Mouse (Mus musculus) heart, adult 2 months (tissue): ENCODE measurements at regions not wholly inside any gene's neighbourhood (a gene's known extent, or its start where the extent isn't known, plus 50 kb on each side); places are given as distances from the start of the nearest gene placed in this dataset.

Source experiments
- DNase-seq, 2 experiments: peaks; one replicate each; pipeline ENCODE4 v3.0.0; 2021
- H3K27ac ChIP-seq: fragments of 200-600 bp; 2 replicates; pipeline ENCODE4 v1.8.1; 2022
- H3K27me3 ChIP-seq: fragments of 200-500 bp; 2 replicates; pipeline ENCODE4 v1.6.1; 2012; ENCODE audit warnings: mild to moderate bottlenecking, low read length, inconsistent platforms, mixed read lengths; ENCODE audit not compliant: control insufficient read depth, insufficient read depth
- H3K36me3 ChIP-seq: fragments of 200-500 bp; 2 replicates; pipeline ENCODE4 v1.6.1; 2012; ENCODE audit warnings: low read length, inconsistent platforms; ENCODE audit not compliant: control insufficient read depth, insufficient read depth
- H3K4me1 ChIP-seq: fragments of 200-500 bp; 2 replicates; pipeline ENCODE4 v1.6.1; 2011; ENCODE audit warnings: low read length; ENCODE audit not compliant: control insufficient read depth, insufficient read depth
- H3K4me3 ChIP-seq: fragments of 200-600 bp; 2 replicates; pipeline ENCODE4 v1.8.1; 2022
- H3K79me2 ChIP-seq: fragments of 200-500 bp; replicated peaks from 2 replicates; pipeline ENCODE4 v1.6.1; 2012; ENCODE audit warnings: mild to moderate bottlenecking, inconsistent platforms, low read length, moderate library complexity, mixed read lengths; ENCODE audit not compliant: control insufficient read depth, insufficient read depth
- H3K9ac ChIP-seq: fragments of 200-500 bp; 2 replicates; pipeline ENCODE4 v1.6.1; 2012; ENCODE audit warnings: low read depth, mild to moderate bottlenecking, control low read depth, inconsistent platforms, low read length, mixed read lengths
- CTCF ChIP-seq: fragments of 200-600 bp; IDR thresholded peaks from 2 replicates; pipeline ENCODE4 v1.8.1; 2022; ENCODE audit warnings: antibody characterized with exemption, mild to moderate bottlenecking, moderate library complexity
- EP300 ChIP-seq: fragments of 200-500 bp; IDR thresholded peaks from 2 replicates; pipeline ENCODE4 v1.6.1; 2011; ENCODE audit warnings: low read depth, low read length, control low read depth; ENCODE audit not compliant: insufficient read depth
- POLR2A ChIP-seq: fragments of 200-500 bp; IDR thresholded peaks from 2 replicates; pipeline ENCODE4 v1.6.1; 2011; ENCODE audit warnings: mild to moderate bottlenecking, low read depth, low read length, control low read depth; ENCODE audit not compliant: insufficient read depth
- WGBS: fragments of 180-500 bp; shearing (Covaris S2); methylation state at CpG from one replicate; pipeline ENCODE4 v1.1.7; 2018; 5-methylcytosine and 5-hydroxymethylcytosine counted together
- intact Hi-C: fragments of 180-260 bp; cut with DNase I; formaldehyde crosslinking; loops from one replicate; pipeline ENCODE4 v1.15.1; 2025

DNA sequence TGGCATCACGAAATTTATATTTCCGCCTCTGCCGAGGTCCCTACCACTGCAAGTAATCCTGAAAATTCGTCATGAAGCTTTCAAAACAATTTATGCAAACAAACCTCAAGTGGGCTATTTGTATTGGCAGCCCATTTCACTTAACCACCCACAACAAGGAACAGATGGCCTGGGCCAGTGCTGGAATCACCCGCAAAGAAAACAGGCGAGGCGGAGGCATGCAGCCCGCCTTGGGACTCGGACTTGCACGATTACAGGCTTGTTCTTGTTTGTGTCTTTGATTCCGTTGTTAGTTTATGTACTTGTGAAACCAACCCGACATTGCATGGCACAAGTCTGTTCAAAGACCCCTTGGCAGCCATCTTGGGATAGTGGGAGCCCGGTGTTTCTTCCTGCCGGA, 55.8 kb upstream of the Irx6 start:
- intact Hi-C loops = no loop called here
- H3K9ac ChIP-seq = no peak overlapping the region
- no peak overlapping the region for H3K4me3 ChIP-seq
- 80% methylated on average over 14 of the region's 14 CpGs for WGBS
- H3K36me3 ChIP-seq = no peaks in the 10 kb centered on the region
- no peaks in the 10 kb centered on the region for H3K79me2 ChIP-seq
- TF ChIP-seq CTCF = no peak
- no peak for TF ChIP-seq EP300
- TF ChIP-seq POLR2A = no peak
- H3K4me1 ChIP-seq = no peaks in the 10 kb centered on the region
- DNase-seq = no peak
- no peak overlapping the region for H3K27ac ChIP-seq
- no peaks in the 10 kb centered on the region for H3K27me3 ChIP-seq
